Mouse (Mus musculus) lung, adult 2 months (tissue): ENCODE data around the gene Qtrt2.

Source experiments
- CTCF ChIP-seq: fragments of 200-500 bp; IDR thresholded peaks from 2 replicates; pipeline ENCODE4 v1.5.1; 2011; ENCODE audit warnings: mild to moderate bottlenecking, low read length, control low read depth; ENCODE audit not compliant: insufficient read depth
- POLR2A ChIP-seq: fragments of 200-500 bp; IDR thresholded peaks from 2 replicates; pipeline ENCODE4 v1.6.1; 2011; ENCODE audit warnings: low read depth, mild to moderate bottlenecking, control low read depth, low read length, borderline replicate concordance; ENCODE audit errors: extremely low read depth

GRCm38 (mm10) chr16:43908881-43909280, 17.7 kb downstream of the Qtrt2 start:
- TF ChIP-seq POLR2A (no peak), CTCF (0 out of 2 replicates have a peak, but pooled peaks have one; percentile 11)
